Comparison of ENCODE assay signal across 8 mouse cellular contexts in the genomic region with DNA sequence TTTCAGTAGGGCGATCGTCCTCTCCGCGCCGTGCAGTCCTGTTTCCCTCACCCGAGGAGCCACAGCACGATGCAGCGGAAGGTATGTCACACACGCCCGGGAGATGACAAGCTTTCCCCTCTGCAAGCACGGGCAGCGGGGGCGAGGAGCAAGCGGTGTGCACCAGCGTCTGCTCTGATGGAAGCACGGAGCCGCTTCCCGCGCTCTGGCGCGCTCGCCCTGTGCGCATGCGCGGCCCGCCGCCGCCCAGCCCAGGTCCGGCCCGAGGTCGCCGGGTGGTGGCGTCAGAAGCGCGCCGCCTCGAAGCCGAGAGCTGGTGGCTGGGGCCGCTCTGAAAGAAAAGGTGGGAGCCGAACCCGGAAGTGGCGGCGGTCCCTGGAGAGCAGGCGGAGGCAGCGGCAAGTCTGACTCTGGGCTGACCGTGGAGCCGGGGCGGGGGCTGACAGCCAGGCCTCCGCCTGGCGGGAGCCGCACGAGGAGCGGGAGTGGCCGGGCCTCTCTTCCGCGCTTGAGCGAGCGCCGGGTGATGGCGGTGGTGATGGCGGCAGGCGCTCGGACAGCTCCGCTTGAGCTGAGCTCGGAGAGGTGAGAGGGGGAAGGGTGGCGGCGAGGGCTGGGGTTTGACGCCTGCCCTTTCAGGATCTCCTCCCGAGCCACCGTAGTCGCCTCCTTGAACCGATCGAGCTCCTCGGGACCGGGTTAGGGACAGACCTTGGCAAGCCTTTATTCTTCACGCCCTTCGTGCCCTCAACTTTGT. TPM values are rescaled to one million over a fixed set of nuclear protein-coding genes. Genes with fewer than 3 reads are reported as not detected.
DNase-seq lines count a peak whose midpoint lies in the region; ATAC-seq and TF ChIP-seq lines count a peak whose summit lies in the region.

A gene (minus strand): TSS at position 221 of the 757 bp plus-strand sequence.
A gene (plus strand): TSS at position 295 of the 757 bp plus-strand sequence.

- no peaks in the 10 kb centered on the region for H3K9me3 ChIP-seq in forebrain, embryonic 10.5 days
- no peaks in the 10 kb centered on the region for H3K9me3 ChIP-seq in heart, embryonic 15.5 days (replicated peaks)
- no peaks in the 10 kb centered on the region for H3K9me3 ChIP-seq in liver, embryonic 14.5 days (ENCODE audit: control insufficient read depth, low read length)
- H3K9me3 ChIP-seq in neural tube, embryonic 11.5 days (ENCODE audit: control insufficient read depth, low read length) = no peaks in the 10 kb centered on the region
- H3K9me3 ChIP-seq in stomach, postnatal 0 days (ENCODE audit: control insufficient read depth, low read length) = no peaks in the 10 kb centered on the region

- H3K36me3 ChIP-seq in forebrain, embryonic 10.5 days (replicated peaks) = peaks cover 41% of the 10 kb centered on the region
- H3K36me3 ChIP-seq in heart, embryonic 15.5 days = 0 out of 2 replicates have a peak, but pooled peaks cover 2% of the 10 kb centered on the region
- peaks cover 24% of the 10 kb centered on the region for H3K36me3 ChIP-seq in liver, embryonic 14.5 days (replicated peaks; ENCODE audit: control insufficient read depth, insufficient read depth, low read depth)
- no peaks in the 10 kb centered on the region for H3K36me3 ChIP-seq in neural tube, embryonic 11.5 days (ENCODE audit: control insufficient read depth, insufficient read depth, low read length)
- no peaks in the 10 kb centered on the region for H3K36me3 ChIP-seq in stomach, postnatal 0 days (ENCODE audit: control insufficient read depth, insufficient read depth, low read length)

- WGBS in forebrain, embryonic 10.5 days = under 1% methylated on average over 77 of the region's 77 CpGs
- WGBS in heart, embryonic 15.5 days = under 1% methylated on average over 71 of the region's 77 CpGs
- WGBS in liver, embryonic 14.5 days (ENCODE audit: insufficient replicate concordance) = under 1% methylated on average over 72 of the region's 77 CpGs
- under 1% methylated on average over 71 of the region's 77 CpGs for WGBS in neural tube, embryonic 11.5 days
- under 1% methylated on average over 74 of the region's 77 CpGs for WGBS in stomach, postnatal 0 days

- DNase-seq in c-Kit-negative CD71-positive TER-119-positive erythroid progenitor cells, embryonic 14.5 days (ENCODE audit: low read depth, low spot score) = peak; percentile 89
- DNase-seq in forebrain, embryonic 10.5 days (ENCODE audit: extremely low spot score, low spot score) = peak; percentile 95
- DNase-seq in kidney, postnatal 25 days = peak; percentile 93 to 97
- DNase-seq in liver, embryonic 14.5 days (ENCODE audit: low read depth in 3 of 3, low spot score in 3 of 3) = peak; percentile 88 to 90 (median 88)
- peak; percentile 97 for DNase-seq in neural tube, embryonic 11.5 days (ENCODE audit: low spot score)
- DNase-seq in stomach, postnatal 0 days (ENCODE audit: low spot score) = peak; percentile 96

- ATAC-seq in CD4-positive, CD25-positive, alpha-beta regulatory T cell, adult 4 months = peak; percentile 86
- peak; percentile 96 for ATAC-seq in heart, embryonic 15.5 days (replicated peaks; ENCODE audit: insufficient number of reproducible peaks, insufficient read depth, low FRiP score, low read depth)
- peak; percentile 95 for ATAC-seq in liver, embryonic 14.5 days (ENCODE audit: insufficient read depth)
- ATAC-seq in neural tube, embryonic 11.5 days (ENCODE audit: insufficient read depth, low FRiP score, low TSS enrichment) = peak; percentile 97
- peak; percentile 98 for ATAC-seq in stomach, postnatal 0 days (ENCODE audit: low FRiP score, low TSS enrichment)

- H3K4me1 ChIP-seq in forebrain, embryonic 10.5 days = peaks cover 30% of the 10 kb centered on the region
- H3K4me1 ChIP-seq in heart, embryonic 15.5 days (replicated peaks) = peaks cover 8% of the 10 kb centered on the region
- H3K4me1 ChIP-seq in liver, embryonic 14.5 days (replicated peaks; ENCODE audit: control insufficient read depth in 2 of 2, insufficient read depth in 2 of 2, low read length in 1 of 2) = peaks cover 4 to 12% of the 10 kb centered on the region in 2 experiments
- H3K4me1 ChIP-seq in neural tube, embryonic 11.5 days (ENCODE audit: control insufficient read depth, insufficient read depth, low read length) = peaks cover 6% of the 10 kb centered on the region; the same call in 1 of the 2 replicates
- H3K4me1 ChIP-seq in stomach, postnatal 0 days (replicated peaks; ENCODE audit: control insufficient read depth, insufficient read depth) = no peaks in the 10 kb centered on the region

- peak within 1 kb of the TSS; percentile 92 for H3K4me3 ChIP-seq in forebrain, embryonic 10.5 days
- peak within 1 kb of the TSS; percentile 98 for H3K4me3 ChIP-seq in heart, embryonic 15.5 days
- peak within 1 kb of the TSS; percentile 68 to 83 for H3K4me3 ChIP-seq in liver, embryonic 14.5 days (ENCODE audit: insufficient read depth in 1 of 2, low read depth in 2 of 2, low read length in 2 of 2)
- H3K4me3 ChIP-seq in neural tube, embryonic 11.5 days (ENCODE audit: low read depth, low read length) = peak within 1 kb of the TSS; percentile 80
- H3K4me3 ChIP-seq in stomach, postnatal 0 days (ENCODE audit: low read depth, low read length) = peak within 1 kb of the TSS; percentile 95

- no peaks in the 10 kb centered on the region for H3K27me3 ChIP-seq in forebrain, embryonic 10.5 days (ENCODE audit: poor library complexity, severe bottlenecking)
- H3K27me3 ChIP-seq in heart, embryonic 15.5 days = no peaks in the 10 kb centered on the region
- H3K27me3 ChIP-seq in liver, embryonic 14.5 days (ENCODE audit: control insufficient read depth, insufficient read depth, low read length) = no peaks in the 10 kb centered on the region
- no peaks in the 10 kb centered on the region for H3K27me3 ChIP-seq in neural tube, embryonic 11.5 days (ENCODE audit: control insufficient read depth, insufficient read depth, low read length)
- no peaks in the 10 kb centered on the region for H3K27me3 ChIP-seq in stomach, postnatal 0 days (ENCODE audit: control insufficient read depth, insufficient read depth, low read length)

- TF ChIP-seq CTCF in liver, embryonic 14.5 days (IDR thresholded peaks at IDR 0.05; ENCODE audit: low read depth) = no peak
- peak; percentile 37; the same call in 1 of the 2 replicates for TF ChIP-seq CTCF in stomach, postnatal 0 days (IDR thresholded peaks at IDR 0.05; ENCODE audit: low read depth)

- no peak for TF ChIP-seq EP300 in liver, embryonic 14.5 days (IDR thresholded peaks at IDR 0.05; ENCODE audit: low read depth)
- no peak for TF ChIP-seq EP300 in stomach, postnatal 0 days (optimal IDR thresholded peaks at IDR 0.05)

- H3K27ac ChIP-seq in forebrain, embryonic 10.5 days = peak within 1 kb of the TSS; percentile 99
- peak within 1 kb of the TSS; percentile 98 for H3K27ac ChIP-seq in heart, embryonic 15.5 days
- H3K27ac ChIP-seq in liver, embryonic 14.5 days = peak within 1 kb of the TSS; percentile 72
- H3K27ac ChIP-seq in neural tube, embryonic 11.5 days (ENCODE audit: low read depth, low read length) = peak within 1 kb of the TSS; percentile 94
- peak within 1 kb of the TSS; percentile 98 for H3K27ac ChIP-seq in stomach, postnatal 0 days (replicated peaks)

- peak within 1 kb of the TSS; percentile 93 for H3K9ac ChIP-seq in heart, embryonic 15.5 days
- H3K9ac ChIP-seq in liver, embryonic 14.5 days (replicated peaks) = peak within 1 kb of the TSS; percentile 90
- peak within 1 kb of the TSS; percentile 87 for H3K9ac ChIP-seq in neural tube, embryonic 11.5 days (ENCODE audit: low read length)
- peak within 1 kb of the TSS; percentile 90 for H3K9ac ChIP-seq in stomach, postnatal 0 days (ENCODE audit: low read length)

- H3K4me2 ChIP-seq in heart, embryonic 15.5 days = peak within 1 kb of the TSS; percentile 88
- peak within 1 kb of the TSS; percentile 87 for H3K4me2 ChIP-seq in liver, embryonic 14.5 days (ENCODE audit: low read depth)
- peak within 1 kb of the TSS; percentile 63 for H3K4me2 ChIP-seq in neural tube, embryonic 11.5 days (ENCODE audit: low read depth)
- H3K4me2 ChIP-seq in stomach, postnatal 0 days (replicated peaks; ENCODE audit: low read depth) = peak within 1 kb of the TSS; percentile 80

RNA-seq across cellular contexts. Expression of the first gene that starts in this region (rescaled TPM):
- polyA plus RNA-seq in CD4-positive, CD25-positive, alpha-beta regulatory T cell, adult 4 months (2017; shearing (Covaris generic)) = 10 to 100 TPM; 12.2 to 20.7 TPM
- polyA plus RNA-seq in forebrain, embryonic 10.5 days (2016; fragmentation: Nextera tagmentation; extraction: Ambion mirVana) = 68.9 and 70.2 TPM in 2 replicates
- polyA plus RNA-seq in heart, embryonic 15.5 days (2015; fragmentation: Nextera tagmentation; extraction: Ambion mirVana) = 11.7 and 17.4 TPM in 2 replicates
- polyA plus RNA-seq in liver, embryonic 14.5 days (2012; rRNA removed) = 20.5 and 34.9 TPM in 2 replicates
- 33.8 and 40.9 TPM in 2 replicates for polyA plus RNA-seq in liver, embryonic 14.5 days (2014; fragmentation: Nextera tagmentation; extraction: Ambion mirVana)
- 37.6 and 40.1 TPM in 2 replicates for polyA plus RNA-seq in neural tube, embryonic 11.5 days (2014; fragmentation: Nextera tagmentation; extraction: Ambion mirVana)
- 5.2 TPM in 2 replicates for polyA plus RNA-seq in stomach, postnatal 0 days (2015; fragmentation: Nextera tagmentation; extraction: Ambion mirVana)

RNA-seq across cellular contexts. Expression of the second gene that starts in this region (rescaled TPM):
- polyA plus RNA-seq in CD4-positive, CD25-positive, alpha-beta regulatory T cell, adult 4 months (2017; shearing (Covaris generic)) = 1 to 10 TPM; 4.0 to 6.0 TPM
- polyA plus RNA-seq in forebrain, embryonic 10.5 days (2016; fragmentation: Nextera tagmentation; extraction: Ambion mirVana) = 3.5 and 3.7 TPM in 2 replicates
- polyA plus RNA-seq in heart, embryonic 15.5 days (2015; fragmentation: Nextera tagmentation; extraction: Ambion mirVana) = 1.8 and 1.9 TPM in 2 replicates
- 3.8 and 5.2 TPM in 2 replicates for polyA plus RNA-seq in liver, embryonic 14.5 days (2012; rRNA removed)
- polyA plus RNA-seq in liver, embryonic 14.5 days (2014; fragmentation: Nextera tagmentation; extraction: Ambion mirVana) = 3.0 and 3.1 TPM in 2 replicates
- 5.0 and 7.7 TPM in 2 replicates for polyA plus RNA-seq in neural tube, embryonic 11.5 days (2014; fragmentation: Nextera tagmentation; extraction: Ambion mirVana)
- 2.5 and 2.9 TPM in 2 replicates for polyA plus RNA-seq in stomach, postnatal 0 days (2015; fragmentation: Nextera tagmentation; extraction: Ambion mirVana)

Comparison
In these comparisons a context has a peak if more than half of its experiments do, and no peak if none do; other contexts are left out.
1. Peak in every context shown above with its lines: DNase-seq, ATAC-seq, H3K4me3 ChIP-seq and H3K27ac ChIP-seq.